Mouse (Mus musculus) C2C12 (cell line): ENCODE measurements around the gene Gdi1. TPM values are rescaled to one million over a fixed set of nuclear protein-coding genes. Genes with fewer than 3 reads are reported as not detected.

Experiments used
- H3K27me3 ChIP-seq: one replicate; pipeline ENCODE4 v1.6.1; 2011; ENCODE audit not compliant: control insufficient read depth, insufficient read depth, insufficient read length
- H3K36me3 ChIP-seq: one replicate; pipeline ENCODE4 v1.6.1; 2011; ENCODE audit not compliant: control insufficient read depth, insufficient read depth
- H3K4me3 ChIP-seq: one replicate; pipeline ENCODE4 v1.5.1; 2011; ENCODE audit warnings: mild to moderate bottlenecking, control low read depth; ENCODE audit not compliant: poor library complexity, insufficient read depth, severe bottlenecking
- H3K79me2 ChIP-seq: one replicate; pipeline ENCODE4 v1.6.1; 2011; ENCODE audit not compliant: control insufficient read depth, insufficient read depth
- H3K79me3 ChIP-seq: one replicate; pipeline ENCODE4 v1.6.1; 2011; ENCODE audit warnings: low read depth, control low read depth
- H3ac ChIP-seq: one replicate; pipeline ENCODE3; 2011; ENCODE audit warnings: low read depth; ENCODE audit not compliant: control insufficient read depth, insufficient read length
- CEBPB ChIP-seq: IDR thresholded peaks from one replicate; pipeline ENCODE4 v1.6.1; 2011; ENCODE audit warnings: low read depth, mild to moderate bottlenecking, control low read depth, moderate library complexity
- CTCF ChIP-seq: IDR thresholded peaks from one replicate; pipeline ENCODE4 v1.5.1; 2011; ENCODE audit not compliant: control insufficient read depth, insufficient read depth, insufficient read length
- FOSL1 ChIP-seq: IDR thresholded peaks from one replicate; pipeline ENCODE4 v1.8.0; 2011; ENCODE audit warnings: mild to moderate bottlenecking, low read length; ENCODE audit not compliant: poor library complexity, insufficient read depth, severe bottlenecking
- MAX ChIP-seq: IDR thresholded peaks from one replicate; pipeline ENCODE4 v1.6.1; 2011; ENCODE audit warnings: mild to moderate bottlenecking, control low read depth
- MYOD1 ChIP-seq: IDR thresholded peaks from one replicate; pipeline ENCODE4 v1.6.1; 2011; ENCODE audit warnings: low read depth; ENCODE audit not compliant: control insufficient read depth, insufficient read length
- MYOG ChIP-seq: IDR thresholded peaks from one replicate; pipeline ENCODE4 v1.6.1; 2011; ENCODE audit not compliant: control insufficient read depth, insufficient read length; ENCODE audit errors: extremely low read depth
- USF1 ChIP-seq: IDR thresholded peaks from one replicate; pipeline ENCODE4 v1.6.1; 2011; ENCODE audit warnings: low read depth, mild to moderate bottlenecking, control low read depth, moderate library complexity
- microRNA-seq: library from miRNA; unstranded; fragments of <30 nt; microRNA quantifications from one replicate; pipeline ENCODE4, GENCODE M21; 2019; ENCODE audit warnings: borderline microRNAs expressed
- polyA plus RNA-seq: library from polyadenylated mRNA; unstranded; fragments of >200 nt; fragmentation: generic; extraction: Trizol; gene quantifications from one replicate; pipeline ENCODE4 v1.2.1, GENCODE M21; 2012; ENCODE audit warnings: missing spikeins

Gene Gdi1
- polyA plus RNA-seq, 1 experiment: 95.2 TPM

GRCm38 (mm10) chrX:74359171-74359570, 54.4 kb downstream of the Gdi1 start:
- H3K4me3 ChIP-seq: no peak overlapping the region
- no peaks in the 10 kb centered on the region for H3K79me3 ChIP-seq
- TF ChIP-seq MYOG: no peak
- no peak for TF ChIP-seq FOSL1
- TF ChIP-seq MYOD1: no peak
- TF ChIP-seq USF1: no peak
- TF ChIP-seq CEBPB: no peak
- no peak for TF ChIP-seq MAX
- TF ChIP-seq CTCF: no peak
- no peaks in the 10 kb centered on the region for H3K79me2 ChIP-seq
- no peak overlapping the region for H3ac ChIP-seq
- no peaks in the 10 kb centered on the region for H3K36me3 ChIP-seq
- no peaks in the 10 kb centered on the region for H3K27me3 ChIP-seq

Small RNA genes lying within 50 kb of the gene (microRNA-seq; reads per million reads assigned to microRNA genes)
- 1.1 reads per million, percentile 24 among the genes with 10 or more reads in this experiment for gene Mir7091
- not detected for gene Mir7092

Other genes starting within 250 kb of the Gdi1 start
- gene Opn1mw, start 177.5 kb upstream of the Gdi1 start, polyA plus RNA-seq: 0.07 TPM
- 7.0 TPM for gene Mecp2, start 169.6 kb upstream of the Gdi1 start, polyA plus RNA-seq
- gene Tex28, start 137.2 kb upstream of the Gdi1 start, polyA plus RNA-seq: not detected
- gene Tktl1, start 127.7 kb upstream of the Gdi1 start, polyA plus RNA-seq: 0.01 TPM
- gene Flna, start 55.2 kb upstream of the Gdi1 start, polyA plus RNA-seq: 1,024 TPM
- gene Emd, start 50.3 kb upstream of the Gdi1 start, polyA plus RNA-seq: 172 TPM
- 3,196 TPM for gene Rpl10, start 34.2 kb upstream of the Gdi1 start, polyA plus RNA-seq
- 18.1 TPM for gene Taz, start 23.1 kb upstream of the Gdi1 start, polyA plus RNA-seq
- gene Dnase1l1, start 22.7 kb upstream of the Gdi1 start, polyA plus RNA-seq: 13.9 TPM
- gene Atp6ap1, start 7.9 kb upstream of the Gdi1 start, polyA plus RNA-seq: 120 TPM
- 45.4 TPM for gene Fam50a, start 8.0 kb downstream of the Gdi1 start, polyA plus RNA-seq
- 7.9 TPM for gene Plxna3, start 24.1 kb downstream of the Gdi1 start, polyA plus RNA-seq
- 68.7 TPM for gene Lage3, start 48.6 kb downstream of the Gdi1 start, polyA plus RNA-seq
- gene Ubl4a, start 68.2 kb downstream of the Gdi1 start, polyA plus RNA-seq: 60.7 TPM
- gene Slc10a3, start 68.4 kb downstream of the Gdi1 start, polyA plus RNA-seq: 18.5 TPM
- 11.5 TPM for gene Fam3a, start 88.3 kb downstream of the Gdi1 start, polyA plus RNA-seq
- gene Ikbkg, start 88.3 kb downstream of the Gdi1 start, polyA plus RNA-seq: 37.1 TPM
- gene G6pdx, start 124.2 kb downstream of the Gdi1 start, polyA plus RNA-seq: 148 TPM
- not detected for gene Gm6880, start 176.4 kb downstream of the Gdi1 start, polyA plus RNA-seq